Mouse (Mus musculus) C2C12 (cell line): ENCODE data around the gene Acvrl1. TPM values are rescaled to one million over a fixed set of nuclear protein-coding genes. Genes with fewer than 3 reads are reported as not detected.

ENCODE experiments used
- H3K27me3 ChIP-seq: one replicate; pipeline ENCODE4 v1.6.1; 2011; ENCODE audit not compliant: control insufficient read depth, insufficient read depth, insufficient read length
- H3K36me3 ChIP-seq: one replicate; pipeline ENCODE4 v1.6.1; 2011; ENCODE audit not compliant: control insufficient read depth, insufficient read depth
- H3K4me3 ChIP-seq: one replicate; pipeline ENCODE4 v1.5.1; 2011; ENCODE audit warnings: mild to moderate bottlenecking, control low read depth; ENCODE audit not compliant: poor library complexity, insufficient read depth, severe bottlenecking
- H3K79me2 ChIP-seq: one replicate; pipeline ENCODE4 v1.6.1; 2011; ENCODE audit not compliant: control insufficient read depth, insufficient read depth
- H3K79me3 ChIP-seq: one replicate; pipeline ENCODE4 v1.6.1; 2011; ENCODE audit warnings: low read depth, control low read depth
- H3ac ChIP-seq: one replicate; pipeline ENCODE3; 2011; ENCODE audit warnings: low read depth; ENCODE audit not compliant: control insufficient read depth, insufficient read length
- CEBPB ChIP-seq: IDR thresholded peaks from one replicate; pipeline ENCODE4 v1.6.1; 2011; ENCODE audit warnings: low read depth, mild to moderate bottlenecking, control low read depth, moderate library complexity
- CTCF ChIP-seq: IDR thresholded peaks from one replicate; pipeline ENCODE4 v1.5.1; 2011; ENCODE audit not compliant: control insufficient read depth, insufficient read depth, insufficient read length
- FOSL1 ChIP-seq: IDR thresholded peaks from one replicate; pipeline ENCODE4 v1.8.0; 2011; ENCODE audit warnings: mild to moderate bottlenecking, low read length; ENCODE audit not compliant: poor library complexity, insufficient read depth, severe bottlenecking
- MAX ChIP-seq: IDR thresholded peaks from one replicate; pipeline ENCODE4 v1.6.1; 2011; ENCODE audit warnings: mild to moderate bottlenecking, control low read depth
- MYOD1 ChIP-seq: IDR thresholded peaks from one replicate; pipeline ENCODE4 v1.6.1; 2011; ENCODE audit warnings: low read depth; ENCODE audit not compliant: control insufficient read depth, insufficient read length
- MYOG ChIP-seq: IDR thresholded peaks from one replicate; pipeline ENCODE4 v1.6.1; 2011; ENCODE audit not compliant: control insufficient read depth, insufficient read length; ENCODE audit errors: extremely low read depth
- USF1 ChIP-seq: IDR thresholded peaks from one replicate; pipeline ENCODE4 v1.6.1; 2011; ENCODE audit warnings: low read depth, mild to moderate bottlenecking, control low read depth, moderate library complexity
- long read RNA-seq, 2 experiments: library from polyadenylated mRNA; unstranded; transcript quantifications; one replicate each; pipeline ENCODE4 v2.0.0; 2019 to 2020
- polyA plus RNA-seq: library from polyadenylated mRNA; unstranded; fragments of >200 nt; fragmentation: generic; extraction: Trizol; gene quantifications from one replicate; pipeline ENCODE4 v1.2.1, GENCODE M21; 2012; ENCODE audit warnings: missing spikeins

Gene Acvrl1
- polyA plus RNA-seq = 0.05 TPM
- long read RNA-seq, experiment 1 = 0 reads
- long read RNA-seq, experiment 2 = 0 reads

- Histone ChIP-seq H3K27me3 (peaks cover 63% of the 10 kb centered on the region), H3ac (no peak within 1 kb of the TSS), H3K79me2 (no peaks in the 10 kb centered on the region), H3K36me3 (no peaks in the 10 kb centered on the region), H3K79me3 (no peaks in the 10 kb centered on the region), H3K4me3 (no peak within 1 kb of the TSS)
- TF ChIP-seq FOSL1 (no peak), MYOG (no peak), CTCF (no peak), MAX (no peak), MYOD1 (no peak), USF1 (no peak), CEBPB (no peak)
Measured at GRCm38 (mm10) chr15:101128181-101129089, at the start of gene Acvrl1. TSS of gene Acvrl1 (plus strand) at chr15:101128522.

GRCm38 (mm10) chr15:101078731-101079156 lies 49.6 kb upstream of the Acvrl1 start:
- no peak for TF ChIP-seq CEBPB
- TF ChIP-seq CTCF = no peak
- no peak for TF ChIP-seq MYOD1
- TF ChIP-seq MYOG = no peak
- no peak for TF ChIP-seq FOSL1
- TF ChIP-seq MAX = no peak
- TF ChIP-seq USF1 = no peak
- peaks cover 87% of the 10 kb centered on the region for H3K27me3 ChIP-seq

GRCm38 (mm10) chr15:101080031-101080520 lies 48.2 kb upstream of the Acvrl1 start:
- no peaks in the 10 kb centered on the region for H3K79me3 ChIP-seq
- H3ac ChIP-seq = no peak overlapping the region
- no peaks in the 10 kb centered on the region for H3K79me2 ChIP-seq
- H3K36me3 ChIP-seq = no peaks in the 10 kb centered on the region
- H3K27me3 ChIP-seq = peaks cover 85% of the 10 kb centered on the region
- TF ChIP-seq MAX (no peak), USF1 (no peak), CEBPB (no peak), MYOD1 (no peak), FOSL1 (no peak), MYOG (no peak), CTCF (no peak)
- no peak overlapping the region for H3K4me3 ChIP-seq

More at GRCm38 (mm10) chr15:101078731-101079156, 49.6 kb upstream of the Acvrl1 start:
- Histone ChIP-seq H3K79me2 (no peaks in the 10 kb centered on the region), H3K4me3 (no peak overlapping the region), H3K36me3 (no peaks in the 10 kb centered on the region), H3ac (peak overlapping the region; percentile 34), H3K79me3 (no peaks in the 10 kb centered on the region)

GRCm38 (mm10) chr15:101081035-101081548 lies 47.2 kb upstream of the Acvrl1 start:
- Histone ChIP-seq H3K36me3 (no peaks in the 10 kb centered on the region), H3K27me3 (peaks cover 77% of the 10 kb centered on the region), H3K4me3 (no peak overlapping the region), H3K79me3 (no peaks in the 10 kb centered on the region), H3K79me2 (no peaks in the 10 kb centered on the region), H3ac (no peak overlapping the region)
- TF ChIP-seq CTCF = no peak
- TF ChIP-seq MAX = no peak
- no peak for TF ChIP-seq FOSL1
- no peak for TF ChIP-seq CEBPB
- TF ChIP-seq MYOG = no peak
- no peak for TF ChIP-seq MYOD1
- no peak for TF ChIP-seq USF1

GRCm38 (mm10) chr15:101082236-101082635 lies 46.1 kb upstream of the Acvrl1 start:
- Histone ChIP-seq H3K27me3 (peaks cover 70% of the 10 kb centered on the region), H3K79me2 (no peaks in the 10 kb centered on the region), H3K36me3 (no peaks in the 10 kb centered on the region), H3K4me3 (no peak overlapping the region), H3ac (no peak overlapping the region), H3K79me3 (no peaks in the 10 kb centered on the region)
- TF ChIP-seq MYOD1 (no peak), CTCF (no peak), MAX (no peak), USF1 (no peak), CEBPB (no peak), MYOG (no peak), FOSL1 (no peak)
